Mouse (Mus musculus) heart, adult 2 months (tissue): ENCODE measurements around the gene Mfsd12.

ENCODE experiments used
- CTCF ChIP-seq: fragments of 200-600 bp; IDR thresholded peaks from 2 replicates; pipeline ENCODE4 v1.8.1; 2022; ENCODE audit warnings: antibody characterized with exemption, mild to moderate bottlenecking, moderate library complexity
- EP300 ChIP-seq: fragments of 200-500 bp; IDR thresholded peaks from 2 replicates; pipeline ENCODE4 v1.6.1; 2011; ENCODE audit warnings: low read depth, low read length, control low read depth; ENCODE audit not compliant: insufficient read depth

DNA sequence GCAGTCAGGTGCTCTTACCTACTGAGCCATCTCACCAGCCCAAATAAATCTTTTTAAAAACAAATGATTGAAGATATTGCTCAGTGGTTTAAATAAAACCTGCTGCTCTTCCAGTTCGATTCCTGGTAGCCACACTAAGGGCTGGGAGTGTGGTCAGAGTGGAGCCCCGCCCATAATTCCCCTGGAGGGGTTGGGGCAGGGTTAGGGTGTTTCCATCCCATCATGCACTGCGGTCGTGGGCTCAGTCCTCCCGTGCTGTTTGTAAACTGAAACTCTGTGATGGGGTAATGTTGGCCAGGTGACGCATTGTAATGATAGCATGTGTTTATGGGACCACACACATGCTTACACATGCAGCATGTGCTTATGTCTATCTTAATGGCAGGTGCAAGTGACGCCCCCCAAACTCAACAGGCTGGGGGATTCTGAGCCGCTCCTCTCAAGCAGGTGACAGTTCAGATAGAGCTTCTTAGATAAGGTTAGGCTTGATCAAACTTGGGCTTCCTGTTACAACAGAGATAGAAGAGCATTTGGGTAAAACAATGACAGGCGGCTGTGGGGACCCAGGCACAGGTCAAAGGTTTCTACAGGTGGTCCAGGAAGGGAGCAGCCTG is 5.5 kb upstream of the Mfsd12 start:
- TF ChIP-seq CTCF: no peak
- TF ChIP-seq EP300: no peak
